26 mouse cellular contexts compared by ENCODE assay signal in the genomic region with DNA sequence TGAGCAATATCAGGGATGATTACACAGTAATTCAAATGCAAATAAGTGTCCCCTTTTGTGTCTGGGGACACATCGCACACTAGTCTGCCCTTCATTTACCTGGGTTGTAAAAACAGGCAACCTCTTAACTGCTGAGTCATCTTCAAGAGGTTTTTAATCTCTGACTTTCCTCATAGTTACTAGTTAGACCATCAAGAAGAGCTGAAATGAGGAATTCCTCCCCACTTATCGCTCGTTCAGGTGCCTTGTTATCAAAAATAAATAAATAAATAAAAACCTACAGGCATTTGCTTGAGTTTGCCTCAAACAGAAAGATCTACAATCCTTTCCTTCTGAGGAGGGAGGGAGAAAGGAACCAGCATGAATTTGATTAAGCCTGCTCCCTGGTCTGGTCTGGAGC. TPM values are rescaled to one million over a fixed set of nuclear protein-coding genes. Genes with fewer than 3 reads are reported as not detected.
DNase-seq lines count a peak whose midpoint lies in the region; ATAC-seq and TF ChIP-seq lines count a peak whose summit lies in the region.
"Had no signal": no experiment of that assay in that cellular context is flagged by ENCODE, and none has a peak within 500 bp of the region (broad histone marks: within the 10 kb centered on the region; RNA-seq: fewer than 3 reads in every experiment).

No protein-coding gene starts in this region.

- H3K4me1 ChIP-seq in ES-E14 (ENCODE audit: control insufficient read depth in 2 of 2, insufficient read depth in 2 of 2, low read length in 2 of 2, poor library complexity in 1 of 2), result peaks cover 2 to 5% of the 10 kb centered on the region in 2 experiments; a peak in 3 of 4 replicates
- peaks cover 14% of the 10 kb centered on the region for H3K4me1 ChIP-seq in brown adipose tissue, adult 24 weeks (ENCODE audit: control insufficient read depth, insufficient read depth, insufficient read length, low read length)
- H3K4me1 ChIP-seq in midbrain, embryonic 14.5 days (ENCODE audit: control insufficient read depth, insufficient read depth, low read length), result peaks cover 12% of the 10 kb centered on the region

- WGBS in midbrain, embryonic 14.5 days, result 85% methylated on average over 3 of the region's 3 CpGs

- TF ChIP-seq CTCF in left cerebral cortex, adult 2 months (IDR thresholded peaks at IDR 0.05), result no peak

- no peaks in the 10 kb centered on the region for H3K9me3 ChIP-seq in ES-E14 (ENCODE audit: control insufficient read depth, insufficient read depth, low read depth, low read length)
- no peaks in the 10 kb centered on the region for H3K9me3 ChIP-seq in midbrain, embryonic 14.5 days (ENCODE audit: control insufficient read depth, low read length)
- H3K9me3 ChIP-seq: embryonic facial prominence, embryonic 13.5 days; embryonic facial prominence, embryonic 15.5 days; forebrain, embryonic 13.5 days; forebrain, embryonic 15.5 days had no signal

- peaks cover 6% of the 10 kb centered on the region; the same call in 1 of the 2 replicates for H3K36me3 ChIP-seq in ES-E14 (ENCODE audit: control insufficient read depth, insufficient read depth, low read length, poor library complexity, severe bottlenecking)
- peaks cover 16% of the 10 kb centered on the region for H3K36me3 ChIP-seq in midbrain, embryonic 14.5 days (ENCODE audit: control insufficient read depth, insufficient read depth, low read length)

- peak overlapping the region; percentile 94; the same call in 1 of the 2 replicates for H3K27ac ChIP-seq in left cerebral cortex, adult 2 months
- H3K27ac ChIP-seq in ES-E14 (ENCODE audit: insufficient read depth, low read depth, low read length, poor library complexity, severe bottlenecking), result no peak overlapping the region; the same call in 1 of the 2 replicates
- peak overlapping the region; percentile 33 for H3K27ac ChIP-seq in brown adipose tissue, adult 24 weeks (replicated peaks; ENCODE audit: low read depth, low read length)
- no peak overlapping the region for H3K27ac ChIP-seq in midbrain, embryonic 14.5 days (replicated peaks; ENCODE audit: low read depth, low read length)
- H3K27ac ChIP-seq: embryonic facial prominence, embryonic 13.5 days; embryonic facial prominence, embryonic 15.5 days; forebrain, embryonic 13.5 days; forebrain, embryonic 15.5 days had no signal

- H3K4me3 ChIP-seq in left cerebral cortex, adult 2 months, result no peak overlapping the region
- no peak overlapping the region for H3K4me3 ChIP-seq in ES-E14 (ENCODE audit: insufficient read depth in 1 of 2, low read depth in 1 of 2, low read length in 2 of 2, poor library complexity in 1 of 2, severe bottlenecking in 1 of 2)
- no peak overlapping the region for H3K4me3 ChIP-seq in brown adipose tissue, adult 24 weeks (ENCODE audit: insufficient read depth, low read depth, low read length)
- H3K4me3 ChIP-seq in midbrain, embryonic 14.5 days (replicated peaks; ENCODE audit: low read depth, low read length), result no peak overlapping the region
- H3K4me3 ChIP-seq: embryonic facial prominence, embryonic 13.5 days; embryonic facial prominence, embryonic 15.5 days; erythroblast, embryonic 14.5 days; forebrain, embryonic 13.5 days; forebrain, embryonic 15.5 days had no signal

- peak; percentile 73 for DNase-seq in heart, adult 11 months
- no peak for DNase-seq in heart, adult 8-10 months (ENCODE audit: low spot score)
- DNase-seq in left cerebral cortex, adult 2 months (ENCODE audit: extremely low spot score in 1 of 2, low spot score in 2 of 2), result no peak
- DNase-seq in left cerebral cortex, postnatal 14 days (ENCODE audit: low spot score in 2 of 2), result no peak
- DNase-seq in ES-E14 (ENCODE audit: low read depth, low spot score), result no peak
- DNase-seq in midbrain, embryonic 14.5 days, result no peak
- no peak for DNase-seq in ovary, adult 18-20 months (ENCODE audit: low spot score)
- DNase-seq: adrenal gland, adult 8-10 months; adrenal gland, postnatal 14 days; adrenal gland, postnatal 36 days; cerebellum, adult 11 months; cerebellum, adult 18-20 months; cerebellum, adult 8-10 months; cerebellum, adult 9-11 months; cerebellum, postnatal 14 days; cerebellum, postnatal 36 days; embryo, embryonic 11 days; forebrain, postnatal 0 days had no signal

- no peak for ATAC-seq in midbrain, embryonic 14.5 days (ENCODE audit: low FRiP score, low TSS enrichment)
- ATAC-seq: activated CD4-positive, CD25-positive, alpha-beta regulatory T cell, adult 4 months; forebrain, embryonic 13.5 days; forebrain, embryonic 15.5 days; forebrain, postnatal 0 days; Patski had no signal

- intact Hi-C loops in left cerebral cortex, adult 2 months (cut with DNase I), result no loop called here
- intact Hi-C loops in left cerebral cortex, postnatal 14 days (cut with DNase I), result no loop called here

- in situ Hi-C loops in ES-E14 (cut with MboI; ENCODE audit: low sequenced_read_pairs in 2 of 2, unreplicated experiment in 2 of 2), result no loop called here

- no peak overlapping the region for H3K4me2 ChIP-seq in midbrain, embryonic 14.5 days (ENCODE audit: low read length)
- H3K4me2 ChIP-seq: embryonic facial prominence, embryonic 13.5 days; embryonic facial prominence, embryonic 15.5 days; forebrain, embryonic 13.5 days; forebrain, embryonic 15.5 days had no signal

- H3K27me3 ChIP-seq in midbrain, embryonic 14.5 days (ENCODE audit: control insufficient read depth, insufficient read depth, low read length), result no peaks in the 10 kb centered on the region
- H3K27me3 ChIP-seq: embryonic facial prominence, embryonic 13.5 days; embryonic facial prominence, embryonic 15.5 days; forebrain, embryonic 13.5 days; forebrain, embryonic 15.5 days; Patski had no signal

- H3K9ac ChIP-seq in ES-E14 (ENCODE audit: insufficient read depth, low read depth, low read length, poor library complexity, severe bottlenecking), result peak overlapping the region; percentile 56; the same call in 1 of the 2 replicates
- no peak overlapping the region for H3K9ac ChIP-seq in midbrain, embryonic 14.5 days (replicated peaks; ENCODE audit: low read length)
- H3K9ac ChIP-seq: embryonic facial prominence, embryonic 13.5 days; embryonic facial prominence, embryonic 15.5 days; forebrain, embryonic 13.5 days; forebrain, embryonic 15.5 days; forebrain, postnatal 0 days had no signal

TF ChIP-seq in ES-E14, 5 proteins besides CTCF, POLR2A, EP300 and RAD21:
- peak; percentile 64; the same call in 1 of the 2 replicates for TF ChIP-seq MAFK (IDR thresholded peaks at IDR 0.05; ENCODE audit: insufficient read depth, low read depth, low read length)
- TF ChIP-seq ZC3H11A (IDR thresholded peaks at IDR 0.05; ENCODE audit: borderline replicate concordance, low read depth, low read length), result no peak

RNA-seq across cellular contexts. Expression of gene Arhgef12, which starts 1.7 kb away (rescaled TPM):
- 100 to 1,000 TPM; 132 to 160 (median 141) TPM for total RNA-seq in heart, adult 8-10 months (2022)
- total RNA-seq in left cerebral cortex, adult 2 months (2021), result 100 to 1,000 TPM; 162 to 164 TPM
- total RNA-seq in left cerebral cortex, postnatal 14 days (2021), result 100 to 1,000 TPM; 156 to 159 TPM
- 22.2 and 23.2 TPM in 2 replicates for total RNA-seq in ES-E14 (2012; rRNA removed)
- 47.7 and 58.9 TPM in 2 replicates for polyA plus RNA-seq in brown adipose tissue, adult 24 weeks (2012; ENCODE audit: insufficient read depth, insufficient read length, missing spikeins)
- 34.8 and 38.6 TPM in 2 replicates for polyA plus RNA-seq in midbrain, embryonic 14.5 days (2014; fragmentation: Nextera tagmentation; extraction: Ambion mirVana)

RNA-seq across cellular contexts. Expression of gene Tmem136, which starts 7.6 kb away (rescaled TPM):
- 1 to 10 TPM; 3.9 to 7.5 (median 6.6) TPM for total RNA-seq in heart, adult 8-10 months (2022)
- total RNA-seq in left cerebral cortex, adult 2 months (2021), result 10 to 100 TPM; 15.6 to 16.8 TPM
- total RNA-seq in left cerebral cortex, postnatal 14 days (2021), result 10 to 100 TPM; 15.4 to 18.0 TPM
- total RNA-seq in ES-E14 (2012; rRNA removed), result 5.1 and 5.2 TPM in 2 replicates
- polyA plus RNA-seq in brown adipose tissue, adult 24 weeks (2012; ENCODE audit: insufficient read depth, insufficient read length, missing spikeins), result 1.6 and 2.5 TPM in 2 replicates
- polyA plus RNA-seq in midbrain, embryonic 14.5 days (2014; fragmentation: Nextera tagmentation; extraction: Ambion mirVana), result 9.8 and 11.6 TPM in 2 replicates
- polyA plus RNA-seq: erythroblast, embryonic 14.5 days had no signal

Comparison
In these comparisons a context has a peak if more than half of its experiments do, and no peak if none do; other contexts are left out.
1. H3K27ac ChIP-seq: peak in left cerebral cortex, adult 2 months (single experiment) and brown adipose tissue, adult 24 weeks (single experiment); none in ES-E14 (single experiment) and midbrain, embryonic 14.5 days (single experiment).